Mouse (Mus musculus) kidney, embryonic 15.5 days (tissue): Measurements from ENCODE around the gene Fat3. TPM values are rescaled to one million over a fixed set of nuclear protein-coding genes. Genes with fewer than 3 reads are reported as not detected.

Source experiments
- ATAC-seq: fragments of 200-750 bp; cut with Nextera tagmentation; replicated peaks from 2 replicates; pipeline ENCODE4 v1.8.0; 2017; ENCODE audit warnings: moderate TSS enrichment; ENCODE audit not compliant: low FRiP score
- H3K27ac ChIP-seq: fragments of 300-500 bp; sonication (generic); 2 replicates; pipeline ENCODE4 v1.5.1; 2015; ENCODE audit warnings: mild to moderate bottlenecking, inconsistent platforms
- H3K27me3 ChIP-seq: fragments of 300-500 bp; sonication (generic); 2 replicates; pipeline ENCODE4 v1.6.1; 2015; ENCODE audit warnings: inconsistent platforms
- H3K36me3 ChIP-seq: fragments of 300-500 bp; sonication (generic); 2 replicates; pipeline ENCODE4 v1.6.1; 2015; ENCODE audit warnings: inconsistent platforms
- H3K4me1 ChIP-seq: fragments of 300-500 bp; sonication (generic); 2 replicates; pipeline ENCODE4 v1.6.1; 2015; ENCODE audit warnings: inconsistent platforms
- H3K4me2 ChIP-seq: fragments of 300-500 bp; sonication (generic); 2 replicates; pipeline ENCODE4 v1.6.1; 2015; ENCODE audit warnings: moderate library complexity, mild to moderate bottlenecking, inconsistent platforms
- H3K4me3 ChIP-seq: fragments of 300-500 bp; sonication (generic); replicated peaks from 2 replicates; pipeline ENCODE4 v1.5.1; 2015; ENCODE audit warnings: mild to moderate bottlenecking, inconsistent platforms
- H3K9ac ChIP-seq: fragments of 300-500 bp; sonication (generic); 2 replicates; pipeline ENCODE4 v1.6.1; 2015; ENCODE audit warnings: mild to moderate bottlenecking, inconsistent platforms
- H3K9me3 ChIP-seq: fragments of 300-500 bp; sonication (generic); replicated peaks from 2 replicates; pipeline ENCODE4 v1.6.1; 2016; ENCODE audit warnings: inconsistent platforms
- WGBS: fragments of 180-500 bp; shearing (Covaris S2); methylation state at CpG from one replicate; pipeline ENCODE4 v1.1.7; 2015; ENCODE audit warnings: mixed read lengths; 5-methylcytosine and 5-hydroxymethylcytosine counted together
- polyA plus RNA-seq: library from polyadenylated mRNA; unstranded; fragments of >200 nt; fragmentation: Nextera tagmentation; extraction: Ambion mirVana; gene quantifications from 2 replicates; pipeline ENCODE4 v1.2.1, GENCODE M21; 2015

Gene Fat3
- polyA plus RNA-seq, 1 experiment from 2014 or later = 3.3 TPM

DNA sequence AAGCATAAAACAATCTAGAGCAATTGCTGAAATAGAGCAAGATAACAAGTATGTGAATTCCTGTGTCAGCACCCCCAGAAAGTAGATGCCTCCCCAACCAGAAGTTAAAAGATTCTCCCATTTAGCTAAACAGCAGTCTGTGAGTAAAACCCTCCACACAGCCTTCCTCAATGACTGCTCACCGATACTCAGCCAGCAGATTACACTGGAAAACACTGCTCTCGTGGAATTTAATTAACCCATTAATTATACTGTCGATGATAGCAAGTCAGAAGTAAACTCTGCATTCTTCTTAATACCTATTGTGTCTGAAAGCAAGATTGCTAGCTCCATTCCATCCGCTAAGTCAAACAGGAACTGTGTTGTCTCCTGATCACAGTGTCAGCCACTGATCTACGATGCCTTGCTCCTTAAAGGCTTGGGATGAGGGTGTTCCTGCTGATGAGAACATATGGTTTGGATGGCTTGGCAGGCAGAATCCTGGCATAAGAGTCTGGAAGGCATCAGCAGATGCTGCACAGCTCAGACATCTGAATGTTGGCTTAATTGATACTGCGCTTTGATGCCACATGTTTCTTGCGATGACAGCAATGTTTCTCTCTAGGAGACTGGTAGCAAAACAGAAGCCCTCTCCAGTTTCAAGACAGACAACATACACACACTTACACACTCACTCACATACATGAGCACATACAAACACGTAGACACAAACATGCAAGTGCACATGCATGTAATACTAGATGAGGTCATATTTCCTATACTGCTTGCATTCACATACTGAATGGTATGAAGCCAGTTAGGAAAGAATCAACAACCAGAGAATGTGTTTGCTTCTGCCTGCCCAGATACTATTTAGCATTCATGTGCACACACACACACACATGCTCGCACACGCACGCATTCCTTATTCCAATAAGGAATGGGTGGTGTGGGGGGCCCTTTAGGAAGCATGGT, 155.9 kb downstream of the Fat3 start:
- Histone ChIP-seq H3K36me3 (no peaks in the 10 kb centered on the region), H3K4me3 (no peak overlapping the region), H3K9me3 (no peaks in the 10 kb centered on the region), H3K27ac (no peak overlapping the region), H3K4me2 (no peak overlapping the region), H3K4me1 (no peaks in the 10 kb centered on the region), H3K9ac (no peak overlapping the region), H3K27me3 (no peaks in the 10 kb centered on the region)
- no peak for ATAC-seq
- WGBS = 71% methylated on average over 11 of the region's 11 CpGs

DNA sequence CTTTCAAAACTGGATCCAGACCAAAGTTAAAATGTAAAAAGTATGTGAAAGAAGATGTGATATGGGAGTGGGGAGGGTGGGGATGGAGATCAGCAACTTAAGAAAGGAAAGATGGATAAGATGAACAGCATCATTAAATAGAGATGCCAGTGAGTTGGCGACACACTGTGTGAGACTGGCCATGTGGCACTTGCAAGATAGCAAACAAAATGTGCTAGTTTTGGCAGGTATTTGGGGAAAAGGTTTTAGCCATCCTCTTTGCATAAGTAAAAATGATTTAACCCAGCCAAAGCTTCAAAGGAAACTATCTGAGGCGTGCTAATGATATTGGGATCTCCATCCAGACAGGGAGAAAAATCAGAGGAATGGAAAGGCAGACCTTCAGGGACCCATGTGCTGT, 157.9 kb downstream of the Fat3 start:
- no peaks in the 10 kb centered on the region for H3K9me3 ChIP-seq

DNA sequence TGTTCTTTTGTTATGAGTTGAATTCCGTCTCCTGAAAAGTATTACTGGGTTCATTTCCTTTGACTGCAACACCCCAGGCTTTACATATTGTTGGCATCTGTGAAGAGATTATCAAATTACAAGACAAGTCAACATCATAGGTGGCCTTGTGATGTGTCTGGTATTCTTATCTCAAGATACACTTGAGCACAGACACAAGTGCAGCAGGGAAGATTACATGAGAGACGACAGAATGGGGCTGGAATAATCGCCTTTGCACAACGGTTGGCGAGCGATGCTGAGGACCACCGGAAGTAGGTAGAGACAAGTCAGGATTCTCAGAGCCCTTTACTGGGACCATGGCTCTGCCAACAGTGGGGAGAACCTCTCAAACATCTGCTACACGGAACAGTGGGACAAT, 158.5 kb downstream of the Fat3 start:
- 83% methylated on average over 8 of the region's 8 CpGs for WGBS
- Histone ChIP-seq H3K36me3 (no peaks in the 10 kb centered on the region), H3K9ac (no peak overlapping the region), H3K9me3 (no peaks in the 10 kb centered on the region), H3K27me3 (no peaks in the 10 kb centered on the region), H3K27ac (no peak overlapping the region), H3K4me1 (no peaks in the 10 kb centered on the region), H3K4me2 (no peak overlapping the region), H3K4me3 (no peak overlapping the region)
- ATAC-seq = no peak

More for the DNA sequence above, 157.9 kb downstream of the Fat3 start:
- no peaks in the 10 kb centered on the region for H3K27me3 ChIP-seq
- no peak overlapping the region for H3K4me2 ChIP-seq
- H3K4me1 ChIP-seq = no peaks in the 10 kb centered on the region
- H3K27ac ChIP-seq = no peak overlapping the region
- no peak overlapping the region for H3K9ac ChIP-seq
- ATAC-seq = no peak
- WGBS = 94% methylated on average over 2 of the region's 2 CpGs
- no peak overlapping the region for H3K4me3 ChIP-seq
- H3K36me3 ChIP-seq = no peaks in the 10 kb centered on the region

DNA sequence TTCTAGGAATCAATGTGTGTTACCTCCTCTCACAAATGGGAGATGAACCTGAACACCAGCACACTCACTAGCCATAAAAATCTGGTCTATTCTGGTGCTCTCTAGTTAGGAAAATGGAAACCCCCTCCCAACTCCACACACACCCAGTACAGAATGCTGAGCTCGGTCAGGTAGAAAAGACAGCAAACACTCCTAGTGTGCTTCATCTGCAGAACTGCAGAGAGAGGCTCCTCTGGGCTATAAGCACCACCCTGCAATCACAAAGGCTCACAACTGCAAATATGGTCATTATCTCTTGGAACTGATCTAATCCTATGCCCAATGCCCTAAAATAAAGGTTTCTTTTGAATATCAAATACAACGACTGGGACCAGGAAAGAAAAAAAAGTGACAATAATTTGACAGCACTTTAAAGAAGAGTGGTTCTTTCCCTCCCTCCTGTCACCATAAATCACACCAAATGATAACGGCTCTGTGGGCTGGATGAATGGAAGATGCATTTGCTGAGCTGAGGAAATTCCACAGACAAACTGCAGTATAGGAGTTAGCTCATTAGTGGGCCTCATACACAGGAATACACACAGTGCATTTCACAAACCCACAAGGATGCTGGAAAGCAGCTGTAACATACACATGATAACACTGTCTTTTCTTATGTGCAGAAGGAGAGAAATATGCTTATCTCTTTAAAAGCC, 170.6 kb downstream of the Fat3 start:
- no peak overlapping the region for H3K9ac ChIP-seq
- H3K4me1 ChIP-seq = no peaks in the 10 kb centered on the region
- H3K4me3 ChIP-seq = no peak overlapping the region
- ATAC-seq = no peak
- no peaks in the 10 kb centered on the region for H3K9me3 ChIP-seq
- H3K4me2 ChIP-seq = no peak overlapping the region
- H3K36me3 ChIP-seq = no peaks in the 10 kb centered on the region
- 26% methylated on average over 3 of the region's 3 CpGs for WGBS
- no peaks in the 10 kb centered on the region for H3K27me3 ChIP-seq
- no peak overlapping the region for H3K27ac ChIP-seq

DNA sequence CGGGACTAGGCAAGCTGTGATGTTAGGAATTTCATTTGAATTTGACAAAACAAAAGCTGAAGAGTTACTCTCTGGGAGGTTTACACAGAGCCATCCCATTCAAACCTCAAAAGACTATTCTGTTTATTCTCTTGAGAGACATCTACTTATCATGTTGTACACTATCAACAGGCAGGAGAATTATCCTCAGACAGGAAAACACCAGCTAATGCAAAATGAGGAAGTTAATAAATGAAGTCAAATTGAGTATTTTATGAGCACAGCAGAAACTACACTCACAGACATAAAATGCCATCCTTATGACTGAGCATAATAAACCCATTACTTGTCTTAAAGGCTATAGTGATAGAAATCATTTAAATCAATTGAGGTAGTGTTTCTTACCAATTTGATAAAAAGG, 182.1 kb downstream of the Fat3 start:
- WGBS = 74% methylated on average over 1 of the region's 1 CpGs
- Histone ChIP-seq H3K9ac (no peak overlapping the region), H3K4me2 (no peak overlapping the region), H3K9me3 (no peaks in the 10 kb centered on the region), H3K27ac (no peak overlapping the region), H3K27me3 (no peaks in the 10 kb centered on the region), H3K36me3 (no peaks in the 10 kb centered on the region), H3K4me3 (no peak overlapping the region), H3K4me1 (no peaks in the 10 kb centered on the region)
- ATAC-seq = no peak

DNA sequence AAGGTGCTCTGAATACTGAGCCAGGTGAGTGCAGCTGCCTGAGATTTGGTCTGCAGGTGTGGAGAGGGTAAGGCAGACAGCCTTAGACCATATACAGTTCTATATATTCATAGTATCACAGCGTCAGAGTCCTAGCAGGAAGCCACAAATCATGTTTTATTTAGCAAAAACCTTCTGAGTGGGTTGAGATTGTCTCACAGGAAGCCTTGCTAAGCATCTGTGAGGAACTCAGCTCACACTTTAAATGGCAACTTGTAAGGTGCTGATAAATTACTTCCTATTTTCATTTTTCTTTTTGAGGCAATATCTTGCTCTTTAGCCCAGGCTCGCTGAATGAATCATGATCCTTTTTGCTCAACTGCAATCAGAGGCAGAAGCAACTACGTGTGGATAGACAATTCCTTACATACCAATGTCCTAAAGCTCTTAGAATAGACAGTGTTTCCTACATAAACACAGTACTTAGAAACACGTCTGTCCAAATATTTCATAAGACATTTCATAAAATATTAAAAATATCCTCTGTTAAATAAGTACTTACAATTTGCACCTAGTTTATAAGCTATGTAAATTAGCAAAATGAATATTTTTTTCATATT, 188.4 kb downstream of the Fat3 start:
- H3K27me3 ChIP-seq = no peaks in the 10 kb centered on the region
- no peak overlapping the region for H3K4me3 ChIP-seq
- H3K9ac ChIP-seq = no peak overlapping the region
- no peak overlapping the region for H3K4me2 ChIP-seq
- no peak overlapping the region for H3K27ac ChIP-seq
- peak; percentile 43; the same call in 1 of the 2 replicates for ATAC-seq
- no peaks in the 10 kb centered on the region for H3K36me3 ChIP-seq
- H3K4me1 ChIP-seq = peaks cover 7% of the 10 kb centered on the region
- no peaks in the 10 kb centered on the region for H3K9me3 ChIP-seq
- 38% methylated on average over 4 of the region's 4 CpGs for WGBS

DNA sequence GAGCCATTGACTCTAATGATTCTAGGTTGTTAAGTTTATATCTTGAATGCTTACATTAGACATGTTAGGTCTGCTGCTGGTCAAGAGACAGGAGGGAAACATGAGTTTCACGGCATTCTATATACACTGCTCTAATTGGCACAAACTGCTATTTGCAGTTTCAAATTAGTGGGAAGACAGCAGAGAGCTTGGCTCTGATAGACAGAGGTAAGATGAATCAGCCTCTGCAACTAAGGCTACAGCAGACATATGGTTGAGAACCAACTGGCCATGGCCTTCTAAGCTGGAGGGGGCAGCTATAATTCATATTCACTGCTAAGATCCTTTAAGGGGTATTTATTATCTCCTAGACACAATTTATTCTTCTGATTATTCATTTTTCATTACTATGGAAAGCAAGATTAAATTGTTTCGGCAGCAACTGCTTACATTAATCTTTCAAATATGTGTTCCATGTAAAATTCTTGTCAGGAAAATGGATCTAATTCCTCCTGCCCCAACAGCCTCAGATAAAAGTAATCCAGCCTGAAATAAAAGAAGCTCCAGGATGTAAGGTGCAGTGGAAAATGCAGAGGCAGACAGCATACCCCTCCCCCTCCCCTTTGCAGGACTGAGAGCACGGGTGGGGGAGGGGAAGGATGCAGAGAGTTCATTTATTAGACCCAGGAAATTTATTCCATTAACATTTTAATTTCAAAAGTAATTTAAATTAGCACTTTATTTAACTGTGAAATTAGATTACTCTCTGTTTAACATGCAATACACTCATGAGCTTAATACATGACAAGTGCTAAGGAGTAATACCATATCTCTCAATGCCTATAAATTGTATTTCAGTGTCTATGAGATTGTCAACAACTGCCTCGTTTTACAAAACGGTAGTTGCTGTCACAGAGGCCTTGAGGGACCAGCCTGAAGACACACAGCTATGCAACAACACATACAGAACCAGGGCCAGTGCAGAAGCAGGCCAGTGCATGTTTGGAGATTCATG, 189.9 kb downstream of the Fat3 start:
- H3K4me3 ChIP-seq = no peak overlapping the region
- no peaks in the 10 kb centered on the region for H3K36me3 ChIP-seq
- H3K9me3 ChIP-seq = no peaks in the 10 kb centered on the region
- H3K9ac ChIP-seq = no peak overlapping the region
- no peak overlapping the region for H3K27ac ChIP-seq
- H3K4me2 ChIP-seq = no peak overlapping the region
- ATAC-seq = no peak
- no peaks in the 10 kb centered on the region for H3K27me3 ChIP-seq
- WGBS = 58% methylated on average over 5 of the region's 5 CpGs
- peaks cover 7% of the 10 kb centered on the region for H3K4me1 ChIP-seq

DNA sequence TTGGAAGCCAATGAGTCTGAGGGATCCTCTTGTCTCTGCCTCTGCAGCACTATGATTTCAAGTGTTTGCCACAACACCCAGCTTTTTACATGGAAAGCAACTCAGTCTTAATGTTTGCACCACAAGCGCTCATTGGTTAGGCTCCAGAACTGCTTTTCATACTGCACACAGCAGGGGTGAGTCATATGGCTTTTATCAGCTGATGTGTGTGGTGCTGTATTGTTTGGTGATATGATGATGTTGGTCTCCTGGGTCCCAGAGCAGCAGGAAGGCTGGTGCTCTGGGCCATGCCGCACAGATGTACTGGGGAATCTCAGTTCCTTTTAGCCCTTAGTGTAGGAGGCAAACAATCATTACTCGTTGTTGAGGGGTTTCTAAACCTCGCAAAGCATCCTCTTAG, 190.8 kb downstream of the Fat3 start:
- no peak for ATAC-seq
- no peaks in the 10 kb centered on the region for H3K9me3 ChIP-seq
- 85% methylated on average over 4 of the region's 4 CpGs for WGBS
- peaks cover 7% of the 10 kb centered on the region for H3K4me1 ChIP-seq
- no peak overlapping the region for H3K27ac ChIP-seq
- no peaks in the 10 kb centered on the region for H3K27me3 ChIP-seq
- H3K4me3 ChIP-seq = no peak overlapping the region
- no peaks in the 10 kb centered on the region for H3K36me3 ChIP-seq
- H3K4me2 ChIP-seq = no peak overlapping the region
- H3K9ac ChIP-seq = no peak overlapping the region

DNA sequence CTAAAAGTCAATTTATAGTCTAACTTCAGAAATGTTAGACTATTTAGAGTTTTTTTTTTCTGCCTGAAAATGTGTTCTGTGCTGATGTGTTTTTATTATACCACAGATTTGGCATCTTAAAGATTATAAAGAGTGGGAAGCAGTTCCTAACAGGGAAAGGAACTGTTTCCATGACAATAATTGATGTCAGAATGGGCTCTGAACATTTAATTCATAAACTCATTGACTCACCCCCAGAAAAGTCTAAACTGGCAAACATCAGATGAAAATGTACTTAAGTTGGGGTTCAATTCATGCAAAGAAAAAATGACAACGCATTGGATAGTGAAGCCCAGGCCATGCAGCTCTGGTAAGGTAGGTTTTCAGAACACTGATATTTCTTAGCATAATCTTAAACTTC, 193.3 kb downstream of the Fat3 start:
- Histone ChIP-seq H3K27ac (no peak overlapping the region), H3K4me3 (no peak overlapping the region), H3K4me1 (peaks cover 7% of the 10 kb centered on the region), H3K4me2 (no peak overlapping the region), H3K36me3 (no peaks in the 10 kb centered on the region), H3K9me3 (no peaks in the 10 kb centered on the region), H3K9ac (no peak overlapping the region), H3K27me3 (no peaks in the 10 kb centered on the region)
- ATAC-seq = no peak
- WGBS = 96% methylated on average over 1 of the region's 1 CpGs

DNA sequence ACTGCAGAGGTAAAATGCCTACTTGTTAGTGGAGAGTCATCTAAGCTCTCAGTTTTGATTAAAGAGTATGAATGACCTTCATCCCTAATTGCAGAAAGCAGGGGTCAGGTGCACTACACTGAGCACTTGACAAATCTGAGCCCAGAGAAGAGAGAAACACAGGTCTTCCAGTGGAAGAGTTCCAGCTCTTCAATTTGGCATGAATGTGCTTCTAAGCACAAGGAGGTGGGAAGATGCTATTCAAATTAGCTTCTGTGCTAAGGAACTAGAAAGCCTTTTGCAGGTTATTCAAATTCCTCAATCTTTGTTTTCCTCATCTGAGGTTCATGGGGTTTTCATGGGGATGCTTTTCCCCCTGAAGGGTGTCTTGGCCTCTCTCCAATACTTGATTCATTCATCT, 194.9 kb downstream of the Fat3 start:
- Histone ChIP-seq H3K36me3 (no peaks in the 10 kb centered on the region), H3K27ac (no peak overlapping the region), H3K4me1 (no peaks in the 10 kb centered on the region), H3K4me2 (no peak overlapping the region), H3K9me3 (no peaks in the 10 kb centered on the region), H3K9ac (no peak overlapping the region), H3K4me3 (no peak overlapping the region), H3K27me3 (no peaks in the 10 kb centered on the region)
- no peak for ATAC-seq

DNA sequence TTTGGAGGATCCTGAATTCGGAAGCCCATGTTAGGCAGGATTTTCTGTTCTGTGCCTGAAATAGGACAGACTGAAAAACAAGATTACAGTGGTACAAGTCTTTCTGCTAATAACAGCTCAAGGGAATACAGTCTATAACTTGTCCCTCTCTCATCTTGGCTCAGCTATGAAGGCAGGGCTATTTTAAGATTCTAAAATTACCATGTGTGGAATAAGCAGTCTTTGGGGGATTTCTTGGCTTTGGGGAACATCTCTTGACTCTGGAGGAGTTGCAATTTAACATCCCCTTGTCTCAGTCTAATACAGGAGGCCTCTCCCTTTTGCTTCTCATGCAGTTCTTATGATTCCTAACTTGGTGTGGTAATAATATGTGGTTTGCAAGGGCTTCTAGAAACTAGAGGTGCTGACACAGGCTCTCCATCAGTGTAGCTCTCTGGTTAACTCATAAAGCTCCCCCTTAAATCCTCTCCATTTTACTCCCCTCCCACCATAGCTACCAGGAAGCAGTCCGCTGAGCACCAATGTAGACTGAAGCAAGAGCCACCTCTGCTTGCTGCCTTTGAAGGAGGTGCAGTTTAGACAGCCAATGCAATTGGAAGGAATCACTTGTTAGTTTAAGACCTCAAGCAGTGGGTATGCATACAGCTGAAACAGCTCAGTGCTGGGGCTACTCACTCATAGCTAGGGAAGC, 195.5 kb downstream of the Fat3 start:
- 89% methylated on average over 2 of the region's 2 CpGs for WGBS
- Histone ChIP-seq H3K27ac (no peak overlapping the region), H3K4me1 (no peaks in the 10 kb centered on the region), H3K4me2 (no peak overlapping the region), H3K36me3 (no peaks in the 10 kb centered on the region), H3K9me3 (no peaks in the 10 kb centered on the region), H3K9ac (no peak overlapping the region), H3K4me3 (no peak overlapping the region), H3K27me3 (no peaks in the 10 kb centered on the region)
- no peak for ATAC-seq
